Mouse (Mus musculus) erythroid progenitor cell, adult 5-6 weeks (primary cell): ENCODE data around the gene Nfkbid. TPM values are rescaled to one million over a fixed set of nuclear protein-coding genes. Genes with fewer than 3 reads are reported as not detected.

Experiments
- ATAC-seq: replicated peaks from 2 replicates; pipeline ENCODE4 v1.8.0; 2016; ENCODE audit warnings: moderate number of reproducible peaks, mild to moderate bottlenecking, moderate TSS enrichment, inconsistent platforms; ENCODE audit not compliant: poor library complexity, low FRiP score, severe bottlenecking
- total RNA-seq, 2 experiments: library from RNA; stranded (forward) in 1 of 2; stranded (reverse) in 1 of 2; fragments of 150-400 nt in 1 of 2; fragments of 186-747, 209-891 nt in 1 of 2; gene quantifications; 2 replicates each; pipeline versions ENCODE4 v1.2.3 to v1.2.4; 2015 to 2017; ENCODE audit warnings: low replicate concordance in 2 of 2

Gene Nfkbid
- total RNA-seq, 2 experiments from 2014 or later: 4.1 to 20.1 TPM

- ATAC-seq: no peak
Observed at GRCm38 (mm10) chr7:30422560-30422959, 1.0 kb downstream of the Nfkbid start.

GRCm38 (mm10) chr7:30423071-30423641 is 1.6 kb downstream of the Nfkbid start:
- no peak for ATAC-seq

GRCm38 (mm10) chr7:30429327-30429726 is 7.8 kb downstream of the Nfkbid start:
- no peak for ATAC-seq

- ATAC-seq: no peak
Observed at GRCm38 (mm10) chr7:30430191-30430590, 8.7 kb downstream of the Nfkbid start.

GRCm38 (mm10) chr7:30431793-30432192 is 10.3 kb downstream of the Nfkbid start:
- no peak for ATAC-seq

GRCm38 (mm10) chr7:30434238-30434637 is 12.7 kb downstream of the Nfkbid start:
- ATAC-seq: no peak

- no peak for ATAC-seq
Observed at GRCm38 (mm10) chr7:30434701-30435100, 13.2 kb downstream of the Nfkbid start.

GRCm38 (mm10) chr7:30435156-30435555 is 13.6 kb downstream of the Nfkbid start:
- ATAC-seq: no peak

GRCm38 (mm10) chr7:30436879-30437278 is 15.3 kb downstream of the Nfkbid start:
- ATAC-seq: no peak

GRCm38 (mm10) chr7:30439734-30440133 is 18.2 kb downstream of the Nfkbid start:
- ATAC-seq: no peak

GRCm38 (mm10) chr7:30440697-30441096 is 19.2 kb downstream of the Nfkbid start:
- peak; percentile 51; the same call in 1 of the 2 replicates for ATAC-seq

GRCm38 (mm10) chr7:30443696-30444095 is 22.2 kb downstream of the Nfkbid start:
- ATAC-seq: no peak

- ATAC-seq: no peak
Observed at GRCm38 (mm10) chr7:30444154-30444970, 22.8 kb downstream of the Nfkbid start.

- no peak for ATAC-seq
Observed at GRCm38 (mm10) chr7:30444971-30445751, 23.6 kb downstream of the Nfkbid start, which contains the start of gene Aplp1. Gene Aplp1 (minus strand): TSS chr7:30445535.

- no peak for ATAC-seq
Observed at GRCm38 (mm10) chr7:30450241-30450640, 28.7 kb downstream of the Nfkbid start.

- no peak; the same call in 1 of the 2 replicates for ATAC-seq
Observed at GRCm38 (mm10) chr7:30453327-30453726, 31.8 kb downstream of the Nfkbid start.

- 0 out of 2 replicates have a peak, but pooled peaks have one; percentile 48 for ATAC-seq
Observed at GRCm38 (mm10) chr7:30453766-30454165, 32.2 kb downstream of the Nfkbid start.

- ATAC-seq: no peak
Observed at GRCm38 (mm10) chr7:30454259-30454658, 32.7 kb downstream of the Nfkbid start.

GRCm38 (mm10) chr7:30456487-30456886 is 35.0 kb downstream of the Nfkbid start:
- ATAC-seq: no peak

GRCm38 (mm10) chr7:30456911-30457628 is 35.5 kb downstream of the Nfkbid start:
- no peak for ATAC-seq
